Mouse (Mus musculus): ENCODE measurements around the gene Apoe. TPM values are rescaled to one million over a fixed set of nuclear protein-coding genes. Genes with fewer than 3 reads are reported as not detected.

Apoe gene
- total RNA-seq, 2 experiments from 2014 or later, result 2,438 to 2,580 TPM

DNA sequence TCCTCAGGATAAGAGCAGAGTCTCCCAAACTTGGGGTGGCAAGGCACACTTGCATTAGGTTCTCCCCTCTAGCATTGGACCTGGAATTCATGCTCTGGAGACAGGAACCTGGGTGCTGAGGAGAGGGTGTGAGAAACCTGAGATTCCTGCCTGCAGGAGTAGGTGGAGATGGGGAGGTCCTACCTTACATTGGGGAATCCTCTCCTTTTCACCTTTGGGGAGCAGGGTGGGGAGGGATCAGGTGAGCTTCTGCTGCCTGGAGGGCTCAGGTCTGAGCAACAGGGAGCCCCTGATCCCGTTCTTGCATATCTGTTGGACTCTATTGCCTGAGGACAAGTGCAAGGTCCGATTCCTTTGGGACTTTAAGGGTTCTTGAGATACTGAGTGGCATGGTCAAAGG lies 17.8 kb upstream of the Apoe start:
- DNase-seq (ENCODE audit: low spot score in 2 of 2), result no peak

DNA sequence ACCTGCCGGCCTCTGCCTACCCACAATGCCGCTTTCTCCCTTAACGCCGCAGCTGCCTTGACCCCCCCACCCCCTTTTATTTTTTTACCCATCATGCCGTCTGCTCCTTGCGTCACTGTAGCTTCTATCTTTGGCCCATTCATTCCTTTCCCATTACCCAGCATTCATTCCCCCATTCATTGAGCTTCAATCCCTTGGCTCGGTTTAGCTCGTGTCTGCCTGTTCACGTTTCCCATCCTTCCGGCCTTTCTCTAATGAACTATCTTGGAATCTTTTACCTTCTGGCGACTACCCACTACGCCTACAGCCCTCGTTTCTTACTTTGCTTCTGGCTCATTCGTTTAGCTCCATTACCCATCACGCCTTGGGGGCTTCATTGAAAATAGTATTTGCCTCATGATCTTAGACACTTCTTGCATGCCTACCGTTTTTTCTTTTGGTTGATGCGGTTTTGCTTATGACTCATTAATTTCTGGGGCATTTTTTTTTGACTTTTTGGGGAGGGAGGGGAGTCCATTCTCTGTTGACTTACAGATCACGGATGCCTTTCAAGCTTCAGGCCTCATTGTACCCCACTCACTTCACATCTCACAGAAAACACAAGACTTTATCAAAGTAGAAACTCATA lies 17.2 kb upstream of the Apoe start:
- no peak for DNase-seq (ENCODE audit: low spot score in 2 of 2)

DNA sequence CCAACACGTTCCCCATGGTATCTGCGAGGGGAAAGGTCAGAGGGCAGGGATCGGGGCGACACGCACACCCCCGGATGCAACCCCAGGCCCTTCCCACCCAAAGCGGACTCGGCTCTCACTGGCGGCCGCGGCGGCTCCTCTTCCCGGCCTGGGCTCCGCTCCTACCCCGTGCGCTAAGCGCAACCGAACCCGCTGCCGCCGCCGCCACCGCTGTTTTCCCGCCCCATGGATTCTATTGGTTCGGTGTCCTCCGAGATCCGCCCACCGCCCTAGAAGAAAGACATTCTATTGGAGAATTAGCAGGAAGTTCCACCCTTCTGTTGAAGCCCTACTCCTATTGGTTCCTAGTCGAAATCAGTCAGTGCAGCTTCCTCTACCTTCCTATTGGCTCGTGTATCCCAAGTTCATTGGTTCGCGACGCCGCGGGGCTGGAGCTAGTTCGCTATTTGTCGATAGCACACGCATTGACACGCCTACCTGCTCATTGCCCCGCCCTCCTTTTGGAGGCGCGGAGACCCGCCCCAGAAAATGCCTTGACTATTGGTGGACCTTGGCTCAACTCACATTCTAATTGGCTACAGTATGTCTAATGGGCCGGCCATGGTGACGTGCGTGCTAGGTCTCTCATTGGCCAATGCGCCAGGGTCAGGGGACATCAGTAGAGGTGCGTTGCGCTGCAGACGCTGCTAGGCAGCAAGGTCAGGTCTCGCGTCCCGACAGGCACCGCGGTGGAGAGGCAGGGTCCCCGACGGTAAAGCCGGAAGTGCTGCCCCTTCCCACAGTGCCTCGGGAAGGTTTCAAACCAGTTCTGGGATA lies 16.5 kb upstream of the Apoe start, which contains the start of gene Tomm40:
Tomm40 (minus strand) TSS at position 200 of the 816 bp plus-strand sequence.
- DNase-seq (ENCODE audit: low spot score in 2 of 2), result peak; percentile 96 to 97

DNA sequence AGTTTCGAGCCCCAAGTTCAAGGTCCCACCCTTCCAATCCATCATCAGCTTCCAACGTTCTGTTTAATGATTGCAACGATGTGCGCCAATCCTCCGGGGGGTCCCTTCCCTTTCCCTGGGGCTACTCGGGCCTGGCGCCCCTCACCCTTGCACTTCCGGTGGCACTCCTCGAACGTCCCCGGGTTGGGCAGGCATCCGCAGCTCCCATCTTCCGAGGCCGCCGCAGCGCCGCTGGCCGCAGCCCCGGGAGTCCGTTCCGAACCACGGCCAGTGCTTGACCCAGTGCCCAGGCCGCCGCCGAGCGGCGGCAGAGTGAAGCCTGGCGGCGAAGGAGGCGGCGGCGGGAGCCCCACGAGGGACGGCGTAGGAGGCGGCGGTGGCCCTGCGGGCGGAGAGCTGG lies 15.8 kb upstream of the Apoe start:
- DNase-seq (ENCODE audit: low spot score in 2 of 2), result no peak

DNA sequence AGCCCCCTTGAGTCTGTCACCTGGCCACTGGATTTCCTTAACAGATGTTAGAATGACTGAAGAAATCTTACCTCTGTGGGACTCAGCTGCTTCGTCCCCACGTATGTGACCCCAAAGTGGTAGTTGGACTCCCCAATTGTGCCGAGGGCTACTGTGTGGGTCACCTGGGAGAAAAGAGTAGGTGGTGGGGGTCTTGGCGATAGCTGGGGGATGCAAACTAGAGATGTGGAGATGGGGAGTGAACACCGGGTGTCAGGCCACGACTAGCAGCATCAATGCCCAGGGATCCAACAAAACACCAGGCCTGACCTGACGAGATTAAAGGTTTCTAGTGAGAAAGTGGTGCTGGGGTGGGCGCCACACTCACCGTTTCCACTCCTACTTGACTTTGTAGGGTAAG lies 14.6 kb upstream of the Apoe start:
- DNase-seq (ENCODE audit: low spot score in 2 of 2), result no peak

DNA sequence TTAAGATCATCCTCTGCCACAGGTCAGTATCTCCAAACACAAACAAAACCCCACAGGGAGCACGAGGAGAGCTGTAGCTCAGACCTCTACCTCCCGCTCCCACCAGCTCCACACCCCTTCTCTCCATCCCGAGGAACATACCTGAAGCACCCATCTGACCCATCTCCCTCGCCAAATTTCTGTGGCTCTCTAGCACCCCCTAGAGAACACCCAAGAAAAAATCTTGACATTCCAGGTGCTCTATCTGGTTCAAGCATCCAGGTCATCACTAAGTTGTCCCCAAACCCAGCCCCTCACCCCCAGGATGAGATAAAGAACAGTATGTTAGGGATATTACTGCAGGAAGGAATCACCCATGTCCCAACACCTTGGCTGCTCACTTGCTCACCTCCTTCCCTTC lies 14.2 kb upstream of the Apoe start:
- DNase-seq (ENCODE audit: low spot score in 2 of 2), result no peak

DNA sequence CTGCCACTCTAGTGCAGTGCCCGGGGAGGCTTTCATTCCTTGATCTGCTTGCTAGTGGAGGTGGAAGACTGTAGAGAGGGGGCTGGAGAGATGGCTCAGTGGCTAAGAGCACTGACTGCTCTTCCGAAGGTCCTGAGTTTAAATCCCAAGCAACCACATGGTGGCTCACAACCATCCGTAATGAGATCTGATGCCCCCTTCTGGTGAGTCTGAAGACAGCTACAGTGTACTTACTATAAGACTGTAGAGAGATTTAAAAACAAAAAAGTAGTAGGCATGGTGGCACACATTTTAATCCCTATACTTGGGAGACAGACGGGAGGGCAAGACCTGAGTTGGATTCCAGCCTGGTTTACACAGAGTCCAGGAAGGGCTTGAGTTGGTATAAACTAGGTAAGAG lies 13.4 kb upstream of the Apoe start:
- no peak for DNase-seq (ENCODE audit: low spot score in 2 of 2)

DNA sequence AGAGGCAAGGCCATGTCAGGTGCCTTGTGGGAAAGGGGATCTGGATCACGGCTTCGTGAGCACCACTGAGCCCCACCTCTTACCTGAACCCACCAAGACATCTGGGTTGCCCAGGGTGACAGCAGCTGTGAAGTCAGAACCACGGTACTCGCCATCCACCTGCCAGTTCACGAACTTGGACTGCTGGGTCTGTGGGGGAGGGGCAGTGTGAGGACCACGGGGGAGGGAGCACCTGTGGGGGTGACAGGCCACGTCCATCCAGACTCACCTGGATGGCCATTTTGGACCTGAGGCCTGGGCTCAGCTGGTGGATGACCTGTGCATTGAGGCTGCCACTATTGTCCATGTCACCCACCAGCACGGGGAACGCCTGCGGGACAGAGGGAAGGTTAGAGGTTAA lies 11.7 kb upstream of the Apoe start:
- DNase-seq (ENCODE audit: low spot score in 2 of 2), result no peak

DNA sequence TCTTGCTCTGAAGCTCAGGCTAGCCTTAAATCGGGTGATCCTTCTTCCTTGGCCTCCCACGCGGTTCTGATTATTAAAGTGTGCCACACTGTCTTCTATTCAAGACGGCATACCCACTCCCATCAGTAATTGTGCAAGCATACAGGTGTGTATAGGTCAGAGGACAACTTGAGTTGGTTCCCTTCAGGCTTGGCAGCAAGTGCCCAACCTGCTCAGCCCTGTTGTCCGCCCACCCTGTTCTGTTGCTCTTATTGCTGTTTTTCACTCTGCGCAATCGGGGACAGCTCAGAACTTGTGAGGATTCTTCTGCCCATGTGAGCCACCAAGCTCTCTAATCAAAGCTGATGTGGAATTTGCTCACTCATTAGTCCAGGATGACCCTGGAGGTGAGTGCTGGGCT lies 6.3 kb upstream of the Apoe start:
- no peak for DNase-seq (ENCODE audit: low spot score in 2 of 2)

DNA sequence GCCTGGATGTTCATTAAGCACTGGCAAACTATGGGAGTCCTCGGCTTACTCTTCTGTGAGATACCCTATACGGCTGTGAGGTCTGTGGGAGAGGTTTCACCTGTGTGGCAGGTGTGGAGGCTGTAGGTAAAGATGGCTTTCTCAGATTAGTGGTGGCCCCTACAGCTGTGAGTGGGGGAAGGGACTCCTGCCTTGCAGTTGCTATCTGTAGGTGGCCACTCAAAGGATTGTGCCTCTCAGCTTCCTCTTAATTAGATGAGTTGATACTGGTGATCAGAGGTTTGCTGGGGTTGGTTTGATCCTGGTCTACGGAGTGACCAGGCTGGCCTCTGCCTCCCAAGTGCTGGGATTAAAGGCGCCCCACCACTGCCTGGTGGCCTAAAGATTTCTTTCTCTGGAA lies 5.5 kb upstream of the Apoe start:
- DNase-seq (ENCODE audit: low spot score in 2 of 2), result no peak

DNA sequence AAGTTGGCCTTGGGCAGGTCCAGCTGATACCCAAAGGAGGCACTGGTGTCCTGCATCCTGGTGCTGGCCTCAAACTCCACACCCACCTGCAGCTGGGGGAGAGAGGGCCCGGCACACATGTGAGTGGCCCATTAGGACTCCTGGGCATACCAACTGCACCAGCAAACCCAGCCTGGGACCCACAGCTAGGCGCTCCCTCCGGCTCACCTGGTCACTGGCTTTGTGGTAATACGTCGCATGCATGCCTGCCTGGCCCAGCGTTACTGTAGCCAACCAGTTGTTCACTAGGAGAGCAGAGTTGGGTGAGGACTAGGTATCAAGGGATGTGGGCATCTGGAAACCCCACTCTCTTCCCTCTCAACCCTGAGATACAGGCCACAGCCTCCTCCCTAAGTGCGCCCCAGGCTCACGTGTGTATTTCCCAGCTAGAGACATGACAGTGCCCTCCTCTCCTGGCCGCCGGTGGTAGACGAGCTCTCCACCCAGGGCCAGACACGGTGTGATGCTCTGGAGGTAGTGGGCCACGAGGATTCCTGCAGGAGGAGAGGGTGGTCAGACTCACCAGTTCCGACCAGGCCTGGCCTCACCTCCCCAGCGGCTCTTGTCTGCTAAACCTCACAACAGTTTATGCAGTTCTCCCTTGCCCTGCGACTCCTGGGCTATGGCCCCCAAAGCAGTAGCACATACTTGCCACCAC lies 4.0 kb upstream of the Apoe start:
- no peak for DNase-seq (ENCODE audit: low spot score in 2 of 2)

DNA sequence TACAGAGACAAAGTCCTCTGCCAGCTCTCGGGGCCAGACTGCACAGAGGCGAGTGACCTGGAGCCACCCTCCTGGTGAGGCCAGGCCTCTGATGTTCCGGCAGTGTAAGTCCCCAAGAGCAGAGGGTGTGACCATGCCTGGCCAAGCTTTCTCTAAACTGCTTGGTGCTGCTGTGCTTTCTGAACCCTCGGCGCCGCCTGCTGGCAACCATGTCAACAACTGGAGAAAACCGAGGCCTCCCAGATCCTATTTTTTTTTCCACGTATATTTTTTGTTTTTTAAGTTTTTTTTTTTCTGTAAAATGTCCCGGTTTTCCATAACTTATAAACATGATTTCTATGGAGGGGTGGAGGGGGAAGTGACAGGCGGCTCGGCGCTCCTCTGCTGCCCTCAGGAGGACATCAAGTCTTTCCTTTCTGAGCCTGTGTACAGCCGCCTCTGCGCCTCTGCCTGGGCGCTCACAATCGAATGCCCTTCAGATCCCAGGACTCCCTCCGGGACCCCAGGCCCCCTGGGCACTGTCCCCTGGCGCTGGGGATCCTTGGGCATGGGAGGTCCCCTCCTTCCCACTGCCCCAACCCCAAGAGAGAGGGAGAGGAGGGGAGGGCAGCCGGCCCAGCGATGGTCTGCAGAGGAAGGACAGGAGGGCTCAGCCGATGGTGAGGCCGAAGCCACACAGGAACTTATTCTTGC lies 2.2 kb upstream of the Apoe start:
- peak; percentile 73 to 79 for DNase-seq (ENCODE audit: low spot score in 2 of 2)

DNA sequence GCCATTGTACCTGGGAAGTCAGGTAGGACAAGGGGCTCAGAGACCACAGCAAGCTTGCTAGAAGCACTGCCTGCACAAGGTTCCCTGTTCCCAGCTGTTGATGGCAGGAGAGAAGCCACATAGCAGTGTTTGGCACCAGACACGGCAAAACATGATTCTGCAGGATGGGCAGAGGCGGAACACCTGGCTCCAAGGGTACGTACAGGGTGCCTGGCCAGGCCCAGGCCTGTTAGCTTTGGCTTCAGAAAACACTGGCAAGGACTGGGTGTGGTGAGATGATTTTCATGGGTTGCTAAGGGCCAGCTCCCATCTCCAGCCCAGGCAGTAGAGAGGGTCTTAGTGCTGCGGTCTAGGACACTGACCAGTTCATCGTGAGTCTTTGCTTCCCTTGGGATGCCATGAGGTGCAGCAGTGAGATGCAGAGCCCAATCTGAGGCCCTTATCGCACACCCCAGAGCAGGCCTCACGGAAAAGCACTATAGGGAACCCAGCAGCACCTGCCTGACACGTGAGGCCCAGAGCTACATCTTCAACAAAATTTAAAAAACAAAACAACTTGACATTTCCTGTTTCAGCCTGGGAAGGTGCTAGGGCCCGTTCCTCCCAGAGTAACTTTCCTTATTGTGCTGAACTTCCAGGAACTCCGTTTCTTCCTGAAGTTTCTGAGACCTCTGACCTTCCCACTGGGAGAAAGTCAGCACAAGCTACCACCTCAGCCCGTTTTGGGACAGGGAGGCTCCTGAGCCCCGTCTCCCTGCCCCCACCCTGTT lies 1.5 kb upstream of the Apoe start:
- no peak for DNase-seq (ENCODE audit: low spot score in 2 of 2)

DNA sequence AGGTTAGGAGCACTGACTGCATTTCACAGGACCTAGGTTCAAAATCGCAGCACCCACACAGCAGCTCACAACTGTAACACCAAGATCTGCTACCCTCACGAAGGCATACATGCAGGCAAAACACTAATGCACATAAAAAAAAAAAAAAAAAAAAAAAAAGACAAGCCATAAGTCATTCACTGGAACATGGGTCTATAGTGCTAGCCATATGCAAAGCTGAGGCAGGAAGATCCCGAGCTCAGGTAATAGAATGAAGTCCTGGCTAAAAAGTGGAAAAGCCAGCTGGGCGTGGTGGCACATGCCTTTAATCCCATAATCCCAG lies 800 bp upstream of the Apoe start:
- no peak for DNase-seq (ENCODE audit: low spot score in 2 of 2)

DNA sequence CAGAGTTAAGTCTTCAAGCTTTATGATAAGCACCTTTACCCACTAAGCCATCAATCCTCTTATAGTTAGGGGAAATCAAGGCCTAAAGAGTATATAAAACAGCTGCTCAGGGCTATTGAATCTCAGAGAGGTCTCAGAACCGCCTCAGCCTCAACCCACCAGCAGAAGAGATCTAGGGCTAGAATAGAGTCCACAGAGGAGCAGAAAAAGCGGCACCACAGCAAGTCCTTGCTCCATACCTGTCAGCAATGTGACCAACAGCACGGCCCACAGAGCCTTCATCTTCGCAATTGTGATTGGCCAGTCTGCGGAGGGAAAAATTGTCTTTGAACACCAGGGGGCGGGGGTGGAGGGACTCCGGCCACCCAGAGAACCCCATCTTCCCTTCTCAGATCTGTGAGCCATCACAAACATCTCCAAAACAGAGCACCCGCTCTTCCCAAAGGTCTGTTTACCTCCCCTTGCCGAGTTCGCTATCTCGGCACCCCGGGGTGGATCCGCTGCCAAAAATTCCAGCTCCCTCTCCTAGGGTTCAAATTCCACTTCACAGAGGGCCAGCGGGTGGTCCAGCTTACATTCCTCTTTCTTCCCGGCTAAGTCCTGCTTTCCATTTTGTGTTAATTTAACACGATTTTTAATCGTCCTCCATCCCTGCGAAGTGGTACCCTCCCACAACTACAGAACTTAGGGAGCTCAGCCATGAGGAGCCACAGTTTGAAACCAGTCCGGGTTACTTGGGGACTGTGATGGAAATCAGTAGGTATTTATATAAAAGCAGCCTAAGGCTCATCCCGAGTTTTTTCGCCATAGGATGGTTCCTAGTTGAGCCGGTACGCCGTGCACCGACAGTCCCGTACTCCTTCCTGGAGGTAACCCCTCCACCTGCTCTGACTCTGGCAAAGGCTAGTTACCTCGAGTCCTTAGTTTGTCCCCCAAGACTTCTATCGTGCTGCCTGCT lies 760 bp downstream of the Apoe start:
- DNase-seq (ENCODE audit: low spot score in 2 of 2), result no peak

DNA sequence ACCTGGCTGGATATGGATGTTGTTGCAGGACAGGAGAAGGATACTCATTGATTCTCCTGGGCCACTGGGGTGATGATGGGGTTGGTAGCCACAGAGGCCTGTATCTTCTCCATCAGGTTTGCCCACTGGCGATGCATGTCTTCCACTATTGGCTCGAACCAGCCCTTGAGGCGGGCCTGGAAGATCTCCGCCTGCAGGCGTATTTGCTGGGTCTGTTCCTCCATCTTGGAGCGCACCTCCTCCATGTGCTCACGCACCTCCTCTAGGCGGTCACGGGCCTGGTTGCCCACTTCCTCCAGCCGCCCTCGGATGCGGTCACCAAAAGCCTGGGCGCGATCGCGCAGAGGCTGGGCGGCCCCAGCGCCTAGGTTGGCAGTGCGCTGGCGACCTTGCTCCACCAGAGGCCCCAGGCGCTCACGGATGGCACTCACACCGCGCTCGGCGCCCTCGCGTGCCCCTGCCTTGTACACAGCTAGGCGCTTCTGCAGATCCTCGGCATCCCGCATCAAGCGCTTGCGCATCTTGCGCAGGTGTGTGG lies 2.6 kb downstream of the Apoe start:
- DNase-seq (ENCODE audit: low spot score in 2 of 2), result no peak

DNA sequence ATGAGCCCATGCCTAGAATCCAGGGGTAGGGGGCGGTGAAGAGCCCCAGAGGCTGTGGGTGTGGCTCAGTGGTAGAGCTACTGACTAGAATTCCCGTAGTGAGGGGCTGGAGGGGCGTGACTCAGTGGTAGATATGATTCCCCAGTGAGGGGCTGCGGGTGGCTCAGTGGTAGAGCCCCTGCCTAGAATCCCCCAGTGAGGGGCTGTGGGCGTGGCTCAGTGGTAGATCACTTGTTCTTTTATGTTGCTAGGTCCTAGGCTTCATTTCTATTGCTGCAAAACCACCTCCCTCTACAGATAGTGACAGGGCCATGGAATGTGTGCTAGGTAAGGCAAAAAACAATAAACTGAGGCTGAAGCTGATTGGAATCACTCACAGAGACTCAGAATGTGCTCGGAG lies 3.1 kb downstream of the Apoe start:
- no peak for DNase-seq (ENCODE audit: low spot score in 2 of 2)

DNA sequence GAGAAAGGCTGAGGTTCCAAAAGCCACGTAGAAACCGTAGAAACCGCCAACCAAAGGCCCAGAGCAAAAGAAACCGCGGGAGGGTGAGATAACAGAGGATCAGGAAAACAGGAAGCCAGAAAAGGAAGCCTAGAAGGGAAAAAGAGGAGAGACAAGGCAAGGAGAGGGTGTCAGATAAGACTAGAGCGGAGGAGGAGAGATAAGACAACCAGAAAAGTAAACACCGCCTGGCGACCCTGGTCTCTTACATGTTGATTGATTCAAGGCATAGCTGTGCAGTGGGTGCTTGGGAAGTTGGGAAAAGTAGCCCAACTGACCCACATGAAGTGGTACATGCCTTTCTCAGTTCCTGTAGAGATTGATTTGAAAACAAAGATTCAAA lies 3.8 kb downstream of the Apoe start:
- no peak for DNase-seq (ENCODE audit: low spot score in 2 of 2)

DNA sequence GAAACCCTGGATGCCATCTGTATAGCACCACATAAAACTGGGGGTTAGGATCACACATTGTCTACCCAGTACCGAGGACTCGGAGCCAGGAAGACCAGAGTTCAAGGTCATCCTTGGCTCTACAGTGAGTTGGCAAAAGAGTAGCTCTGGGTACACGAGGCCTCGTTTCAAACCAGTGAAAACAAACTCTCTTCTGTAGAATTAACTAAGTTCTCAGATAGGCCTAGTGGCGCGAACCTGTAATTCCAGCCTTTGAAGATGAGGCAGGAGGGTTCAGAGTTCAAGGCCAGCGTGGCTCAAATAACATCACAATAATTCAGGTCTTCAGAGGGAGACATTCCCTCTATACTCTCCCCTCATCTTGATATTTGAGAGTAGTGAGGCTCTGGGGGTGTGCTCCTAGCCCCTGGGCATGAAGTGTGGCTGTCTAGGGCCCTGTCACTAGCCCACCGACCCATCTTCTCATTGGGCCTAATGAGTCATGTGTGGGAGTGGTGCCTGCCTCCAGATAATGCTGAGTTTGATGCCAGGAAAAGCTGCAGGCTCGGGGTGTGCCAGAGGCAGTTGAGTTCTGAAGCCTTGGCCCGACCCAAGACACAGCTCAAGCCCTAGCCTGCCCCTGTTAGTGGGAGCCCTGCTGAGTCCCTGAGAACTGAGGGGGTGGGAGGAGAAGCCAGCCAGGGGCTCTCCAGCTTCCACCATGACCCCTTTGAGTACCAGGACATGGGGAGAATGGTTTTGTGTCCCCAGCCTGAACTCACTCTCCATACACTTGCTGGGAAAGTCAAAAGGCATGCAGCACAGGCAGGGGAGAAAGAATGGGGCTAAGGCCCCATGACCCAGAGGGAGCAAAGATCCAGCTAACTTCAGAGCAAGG lies 4.4 kb downstream of the Apoe start:
- peak; percentile 30 to 46 for DNase-seq (ENCODE audit: low spot score in 2 of 2)

Measured in layer of hippocampus, postnatal 10 days (tissue).